Mouse (Mus musculus): ENCODE measurements around the gene Nav2.
A peak's percentile ranks its signal among the peaks of the same experiment; 100 is the strongest.

The Nav2 gene

DNA sequence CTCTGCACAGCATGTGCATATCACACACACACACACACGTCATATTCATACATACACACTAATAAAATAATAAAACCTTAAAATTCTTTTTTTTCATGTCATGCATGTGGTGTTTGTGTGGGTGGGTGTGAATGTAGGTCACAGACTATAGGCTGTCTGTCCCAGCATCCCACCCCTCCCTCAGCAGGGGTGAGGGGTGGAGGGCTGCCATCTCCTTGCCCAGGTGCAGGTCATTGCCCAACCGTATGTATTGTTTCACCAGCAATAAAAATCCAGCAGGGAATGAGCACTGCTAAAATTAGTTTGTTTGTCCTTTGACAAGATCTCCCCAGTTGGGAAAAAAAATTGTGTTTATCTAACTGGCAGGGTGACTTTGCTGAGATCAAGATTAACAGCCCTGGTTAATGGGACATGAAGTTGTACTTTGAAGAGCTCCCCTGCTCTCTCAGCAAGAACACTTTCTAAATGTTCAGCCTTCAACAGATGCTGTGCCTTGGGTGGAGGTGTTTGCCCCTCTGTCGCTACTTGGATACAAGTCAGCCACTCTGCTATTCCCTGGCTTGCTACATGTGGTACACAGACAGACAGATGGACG, 580.1 kb downstream of the Nav2 start:
- no peak for DNase-seq (ENCODE audit: low read depth)

DNA sequence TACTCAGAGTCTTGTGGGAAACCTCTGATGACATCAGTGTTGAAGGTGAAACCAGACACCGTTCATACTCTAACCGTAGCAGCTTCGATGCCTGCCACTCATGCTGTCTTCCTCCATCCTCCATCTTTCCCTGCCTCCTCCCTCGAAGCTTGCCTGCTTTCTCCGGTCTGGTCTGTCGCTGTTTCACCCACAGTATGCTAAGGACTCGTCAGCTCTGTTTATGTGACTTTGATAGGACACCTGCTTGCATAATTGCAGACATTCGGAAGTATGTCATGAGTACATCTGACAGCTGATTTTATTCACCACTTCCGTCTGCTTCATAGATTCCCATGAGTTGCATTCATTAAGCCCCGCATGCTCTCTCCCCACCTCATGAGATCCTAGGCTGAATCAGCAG, 582.3 kb downstream of the Nav2 start:
- no peak for DNase-seq (ENCODE audit: low read depth)

DNA sequence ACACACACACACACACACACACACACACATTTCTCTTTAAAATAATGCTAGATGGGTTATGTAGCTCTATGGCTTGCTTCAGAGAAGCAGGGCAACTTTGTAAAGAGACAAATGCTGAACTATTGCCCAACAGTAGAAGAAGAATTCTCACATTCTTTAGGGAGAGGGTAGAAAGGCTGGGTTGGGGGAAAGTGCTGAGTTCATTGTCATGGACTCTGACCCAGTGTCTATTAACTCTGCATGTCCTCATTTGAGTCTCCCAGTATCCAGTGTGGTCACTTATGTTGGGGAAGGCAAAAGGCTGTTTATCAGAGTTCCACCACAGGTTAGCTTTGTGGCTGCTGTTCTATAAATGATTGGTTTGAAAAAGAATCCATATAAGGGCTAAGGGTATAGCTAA, 584.1 kb downstream of the Nav2 start:
- no peak for DNase-seq (ENCODE audit: low read depth)

DNA sequence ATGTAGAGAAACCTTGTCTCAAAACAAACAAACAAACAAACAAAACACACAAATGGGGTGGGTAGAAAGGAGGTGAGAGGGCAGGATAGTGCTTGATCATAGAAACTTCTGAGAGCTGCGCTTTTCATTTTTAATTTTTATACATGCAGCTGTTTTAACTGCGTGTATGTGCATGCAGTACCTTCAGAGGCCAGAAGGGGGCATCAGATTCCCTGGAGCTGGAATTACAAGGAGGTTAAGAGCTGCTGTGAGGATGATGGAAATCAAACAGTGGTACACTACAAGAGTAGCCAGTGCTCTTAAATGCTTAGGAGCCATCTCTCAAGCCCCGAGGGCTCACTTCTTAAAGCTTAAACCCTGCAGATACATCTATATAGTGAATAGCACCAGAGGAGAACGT, 584.7 kb downstream of the Nav2 start:
- peak; percentile 63 for DNase-seq (ENCODE audit: low read depth)

DNA sequence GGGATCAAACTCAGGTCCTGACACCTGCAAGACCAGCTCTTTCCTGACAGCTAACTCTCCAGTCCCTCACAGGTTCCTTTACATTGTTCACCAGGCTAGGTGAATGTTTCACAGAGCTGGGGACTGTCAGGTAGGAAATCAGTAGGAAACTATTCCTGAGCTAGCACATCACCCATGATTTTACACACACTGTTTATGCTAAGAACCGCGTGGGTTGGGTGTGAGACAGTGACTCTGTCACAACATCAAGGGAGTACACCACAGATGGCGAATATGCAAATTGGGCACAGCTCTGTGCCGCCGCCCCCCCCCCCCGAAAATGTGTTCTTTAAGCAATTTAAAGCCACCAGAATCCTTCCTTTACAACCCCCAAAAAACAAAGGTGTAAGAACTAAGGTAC, 586.1 kb downstream of the Nav2 start:
- DNase-seq (ENCODE audit: low read depth) = no peak

DNA sequence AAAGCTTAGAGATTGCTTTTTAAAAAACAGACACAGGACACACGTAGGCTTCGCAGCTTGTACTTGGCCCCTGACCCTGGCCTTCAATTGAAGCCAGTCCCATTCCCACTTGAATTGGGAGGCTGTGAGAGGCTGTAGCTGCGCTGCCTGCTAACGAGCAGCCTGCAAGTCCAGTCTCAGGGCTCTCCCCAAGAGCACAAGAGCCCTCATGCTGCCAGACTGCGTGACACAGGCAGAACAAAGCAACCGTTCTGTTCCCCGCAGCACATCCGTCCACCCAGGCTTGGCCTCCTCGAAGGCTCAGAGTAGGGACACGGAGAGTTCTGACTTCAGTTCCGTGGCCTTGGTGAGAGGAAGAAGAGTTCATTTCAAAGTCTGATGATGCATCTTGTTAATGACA, 587.6 kb downstream of the Nav2 start:
- DNase-seq (ENCODE audit: low read depth) = no peak

DNA sequence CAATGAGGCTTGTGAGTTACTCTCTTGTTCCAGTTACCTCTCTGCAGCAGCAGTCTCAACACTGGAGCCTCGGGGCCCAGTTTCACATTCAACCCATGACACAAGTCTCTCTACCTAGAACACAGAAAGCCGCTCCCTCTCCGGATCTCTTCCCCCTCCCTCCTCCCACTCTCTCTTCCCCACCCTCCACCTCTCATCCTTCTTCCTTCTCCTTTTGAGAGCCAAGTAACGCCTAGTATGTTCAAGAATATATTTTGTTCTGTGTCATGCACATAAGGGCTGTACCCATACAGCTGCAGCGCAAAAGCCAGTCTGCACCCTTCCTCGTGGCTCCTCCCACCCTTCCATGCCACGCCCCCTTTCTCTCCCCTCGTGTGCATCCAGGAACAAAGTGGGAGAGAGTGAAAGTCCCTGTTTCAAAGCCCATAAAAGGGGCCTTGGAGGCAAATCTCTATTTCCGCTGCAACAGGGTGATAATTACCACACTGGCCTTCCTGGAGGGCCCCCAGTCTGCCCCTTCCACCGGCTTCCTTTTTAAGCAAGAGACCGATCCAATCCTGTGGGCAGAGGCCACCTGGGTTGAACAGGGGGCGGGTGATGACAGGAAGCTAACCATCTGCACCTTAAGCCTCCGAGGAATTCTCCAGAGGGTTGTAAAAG, 588.4 kb downstream of the Nav2 start:
- DNase-seq (ENCODE audit: low read depth) = peak; percentile 21

DNA sequence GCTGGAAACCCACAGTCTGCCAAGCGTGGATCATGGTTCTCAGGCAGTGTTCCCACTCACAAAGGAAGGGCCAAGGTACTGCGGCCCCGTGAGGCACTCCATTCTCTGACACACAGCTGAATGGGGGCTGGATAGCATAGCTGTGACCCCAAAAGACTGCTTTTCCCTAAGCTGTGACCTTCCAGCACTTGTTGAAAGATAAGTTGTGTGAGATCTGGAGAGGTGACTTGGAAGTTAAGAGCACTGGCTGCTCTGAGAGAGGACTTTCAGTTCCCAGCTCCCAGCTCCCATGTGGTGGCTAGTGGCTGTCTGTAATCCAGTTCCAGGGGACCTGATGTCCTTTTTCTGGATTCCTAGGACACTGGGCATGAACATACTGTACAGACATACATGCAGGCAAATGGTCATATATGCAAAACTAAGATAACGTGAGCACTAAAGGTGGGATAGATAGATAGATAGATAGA, 588.9 kb downstream of the Nav2 start:
- DNase-seq (ENCODE audit: low read depth) = no peak

DNA sequence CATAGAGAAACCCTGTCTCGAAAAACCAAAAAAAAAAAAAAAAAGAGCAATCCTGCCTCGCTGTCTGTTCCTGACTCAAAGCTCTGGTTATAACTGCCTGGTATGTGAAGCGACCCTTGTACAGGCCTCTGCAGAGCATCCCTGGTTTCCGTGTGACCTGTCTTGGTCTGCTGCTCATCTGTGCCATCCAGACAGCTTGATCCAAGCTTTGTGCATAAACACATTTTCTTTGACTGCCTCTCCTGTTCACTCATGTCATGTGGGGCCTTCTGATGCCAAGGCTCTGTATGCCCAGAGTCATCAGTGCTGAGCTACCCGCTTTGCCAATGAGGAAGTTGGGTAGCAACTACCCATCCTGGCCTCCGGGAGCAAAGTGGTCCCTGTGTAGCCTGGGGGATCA, 591.1 kb downstream of the Nav2 start:
- no peak for DNase-seq (ENCODE audit: low read depth)

DNA sequence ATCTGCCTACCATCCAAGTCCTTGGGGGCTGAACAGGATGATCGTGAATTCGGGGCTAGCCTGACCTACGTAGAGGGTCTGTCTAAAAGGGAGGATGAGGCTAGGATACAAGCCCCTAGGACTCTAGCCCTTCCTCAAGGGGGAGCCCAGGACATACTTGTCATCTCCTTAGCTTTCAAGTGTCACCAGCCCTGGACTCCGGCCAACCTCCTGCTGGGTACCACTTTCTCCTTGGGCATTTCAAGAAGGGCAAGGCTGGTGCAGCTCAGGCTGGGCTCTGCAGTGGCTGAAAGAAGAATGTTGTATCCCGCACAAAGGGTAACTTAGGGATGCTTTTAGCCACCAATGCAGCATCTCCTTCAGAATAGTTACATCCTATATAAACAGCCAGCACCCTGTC, 592.4 kb downstream of the Nav2 start:
- DNase-seq (ENCODE audit: low read depth) = no peak

DNA sequence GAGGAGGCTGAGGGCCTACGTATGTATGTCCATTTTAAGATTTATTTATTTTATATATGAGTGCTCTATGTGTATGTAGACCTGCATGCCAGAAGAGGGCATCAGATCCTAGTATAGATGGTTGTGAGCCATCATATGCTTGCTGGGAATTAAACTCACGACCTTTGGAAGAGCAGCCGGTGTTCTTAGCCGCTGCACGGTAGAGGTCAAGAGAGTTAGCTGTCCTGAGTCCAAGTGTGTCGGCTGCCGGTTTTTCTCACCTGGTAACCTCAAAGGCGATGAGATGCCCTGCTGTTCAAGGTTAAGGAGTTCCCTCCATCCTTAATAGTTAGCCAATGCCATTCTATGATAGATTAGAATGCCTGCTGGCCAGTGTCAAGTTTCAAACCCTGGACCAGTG, 594.9 kb downstream of the Nav2 start:
- DNase-seq (ENCODE audit: low read depth) = no peak

DNA sequence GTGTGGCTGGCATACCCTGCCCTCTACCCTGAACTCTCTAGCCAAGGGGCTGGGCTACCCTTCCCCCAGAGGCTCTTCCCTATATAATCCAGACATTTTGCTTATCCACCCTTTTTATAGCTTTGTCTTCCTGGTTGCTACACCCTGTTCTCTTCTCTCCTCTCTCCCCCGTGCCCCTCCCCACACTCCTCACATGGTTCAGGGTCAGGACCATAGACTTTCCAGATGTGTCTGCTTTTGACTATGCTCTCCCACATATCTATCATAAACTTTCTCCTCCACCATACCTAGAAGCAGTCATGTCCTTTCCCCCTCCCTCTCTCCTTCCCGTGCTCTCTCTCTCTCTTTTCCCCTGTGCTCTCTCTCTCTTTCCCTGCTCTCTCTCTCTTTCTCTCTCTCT, 595.4 kb downstream of the Nav2 start:
- DNase-seq (ENCODE audit: low read depth) = no peak

DNA sequence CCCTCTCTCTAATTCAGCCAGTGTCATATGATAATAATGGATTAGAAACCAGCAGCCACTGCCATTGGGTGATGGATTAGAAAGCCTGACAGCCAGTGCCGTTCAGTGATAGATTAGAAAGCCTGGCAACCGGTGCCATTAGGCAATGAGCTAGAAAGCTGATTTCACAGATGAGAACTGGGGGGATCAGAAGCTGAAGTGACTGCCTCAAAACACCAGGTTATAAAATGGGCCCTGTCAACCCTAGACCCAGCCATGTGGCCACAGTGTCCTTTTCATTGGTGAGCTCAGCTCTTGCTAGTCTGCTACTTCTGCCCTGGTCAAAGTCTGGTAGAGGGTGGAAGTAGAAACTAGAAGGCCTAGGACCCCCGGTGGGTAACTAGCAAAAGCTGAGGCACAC, 595.8 kb downstream of the Nav2 start:
- DNase-seq (ENCODE audit: low read depth) = no peak

DNA sequence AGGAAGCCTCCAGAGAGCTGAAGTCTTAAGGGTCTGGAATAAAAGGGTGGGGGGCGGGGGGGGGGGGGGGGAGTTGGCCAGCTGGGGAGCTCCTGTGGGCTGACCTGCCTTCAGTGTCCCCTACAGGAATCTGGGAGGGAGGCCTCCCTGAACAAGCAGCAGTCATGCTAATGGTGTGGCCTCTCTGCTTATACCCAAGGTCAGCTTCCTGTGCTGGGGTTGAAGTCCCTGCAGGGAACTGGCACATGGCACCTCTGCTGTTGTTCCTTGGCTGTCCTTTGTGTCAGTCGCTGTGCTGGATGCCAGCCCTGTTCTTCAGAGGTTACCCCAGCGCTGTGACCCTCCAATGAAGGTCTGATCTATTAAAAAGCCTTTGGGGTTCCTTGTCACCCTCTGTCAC, 596.5 kb downstream of the Nav2 start:
- DNase-seq (ENCODE audit: low read depth) = no peak

DNA sequence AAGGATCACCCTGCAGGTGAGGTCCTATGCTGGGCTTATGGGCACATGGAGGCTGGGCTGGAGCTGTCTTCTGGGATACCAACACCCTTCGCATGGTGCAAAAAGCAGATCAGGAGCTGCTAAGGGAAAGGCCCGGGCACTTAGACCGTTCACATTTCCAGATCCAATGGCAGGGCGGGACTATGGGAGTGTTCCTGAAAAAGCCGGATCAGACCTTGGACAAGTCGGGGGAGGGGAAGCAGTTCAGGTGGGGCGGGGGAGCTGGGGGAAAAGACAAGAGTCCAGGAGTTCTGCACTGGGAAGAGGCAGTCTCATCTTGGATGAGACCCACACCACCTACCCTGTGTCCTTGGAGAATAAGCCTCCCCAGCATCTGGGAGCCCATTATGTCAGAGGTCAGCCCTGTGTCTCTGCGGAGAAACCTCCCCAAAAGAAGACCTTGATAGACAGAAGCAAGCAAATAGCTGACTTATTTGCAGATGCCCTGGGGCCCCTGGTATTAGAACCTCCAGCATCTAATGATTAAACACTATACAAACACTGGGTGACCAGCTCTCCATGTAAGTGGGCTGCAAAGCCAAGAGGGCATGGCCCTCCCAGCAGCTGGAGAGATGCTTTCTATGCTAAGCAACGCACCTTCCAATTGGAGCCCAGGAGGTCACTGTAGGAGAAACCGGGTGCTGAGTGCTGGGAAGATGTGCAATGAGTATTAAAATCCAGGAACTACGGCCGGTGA, 597.7 kb downstream of the Nav2 start:
- no peak for DNase-seq (ENCODE audit: low read depth)

DNA sequence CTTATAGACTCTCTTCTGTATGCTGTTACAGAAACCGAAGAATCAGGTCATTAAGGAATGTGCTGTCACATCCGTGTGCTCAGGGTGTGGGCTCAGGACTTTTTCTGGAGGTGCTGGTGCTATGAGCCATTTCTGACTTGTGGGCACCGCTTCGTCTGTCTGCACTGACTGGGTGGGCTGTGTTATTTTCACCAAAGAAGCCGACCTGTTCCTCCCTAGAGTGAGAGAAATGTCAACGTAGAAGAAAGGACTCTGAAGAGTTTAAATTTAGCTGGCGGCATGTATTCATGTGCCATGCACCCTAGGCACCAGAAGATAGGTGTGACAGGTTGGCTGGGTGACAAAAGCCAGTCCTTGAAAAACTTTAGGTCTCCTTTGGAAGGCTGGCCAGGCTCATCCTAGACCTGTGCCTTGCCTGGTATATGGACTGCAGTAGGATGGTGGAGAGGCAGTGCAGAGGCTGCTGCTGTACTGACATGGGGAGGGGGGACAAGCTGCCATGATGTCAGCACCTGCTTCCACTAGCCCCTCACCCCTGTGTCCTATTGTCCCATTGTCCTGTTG, 599.5 kb downstream of the Nav2 start:
- no peak for DNase-seq (ENCODE audit: low read depth)

DNA sequence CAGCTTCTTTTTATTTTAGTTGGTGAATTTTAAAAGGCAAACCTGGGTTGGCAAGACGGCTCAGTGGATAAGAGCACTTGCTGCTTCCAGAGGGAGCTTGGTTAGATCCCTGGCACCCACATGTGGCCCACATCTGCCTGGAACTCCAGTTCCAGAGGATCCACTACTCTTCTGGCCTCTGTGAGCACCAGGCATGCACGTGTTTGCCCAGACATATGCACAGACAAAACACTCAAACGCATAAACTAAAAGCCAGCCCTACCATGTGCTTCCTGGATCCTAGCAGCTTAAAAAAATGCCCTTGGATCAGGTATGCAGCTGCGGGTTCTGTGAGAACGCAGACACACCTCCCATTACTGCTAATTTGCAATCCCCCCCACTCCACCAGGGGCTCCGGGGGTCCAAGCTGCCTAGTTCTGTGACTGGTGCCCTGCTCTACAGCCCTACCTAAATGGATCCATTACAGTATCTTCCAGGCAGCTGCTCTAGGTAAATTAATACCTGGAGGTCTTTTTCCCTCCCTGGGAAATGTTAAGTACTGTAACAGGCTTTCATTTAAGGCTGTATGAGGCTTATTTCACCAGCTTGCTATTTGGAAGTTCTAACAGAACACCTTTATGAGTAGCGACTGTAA, 603.4 kb downstream of the Nav2 start:
- DNase-seq (ENCODE audit: low read depth) = no peak

DNA sequence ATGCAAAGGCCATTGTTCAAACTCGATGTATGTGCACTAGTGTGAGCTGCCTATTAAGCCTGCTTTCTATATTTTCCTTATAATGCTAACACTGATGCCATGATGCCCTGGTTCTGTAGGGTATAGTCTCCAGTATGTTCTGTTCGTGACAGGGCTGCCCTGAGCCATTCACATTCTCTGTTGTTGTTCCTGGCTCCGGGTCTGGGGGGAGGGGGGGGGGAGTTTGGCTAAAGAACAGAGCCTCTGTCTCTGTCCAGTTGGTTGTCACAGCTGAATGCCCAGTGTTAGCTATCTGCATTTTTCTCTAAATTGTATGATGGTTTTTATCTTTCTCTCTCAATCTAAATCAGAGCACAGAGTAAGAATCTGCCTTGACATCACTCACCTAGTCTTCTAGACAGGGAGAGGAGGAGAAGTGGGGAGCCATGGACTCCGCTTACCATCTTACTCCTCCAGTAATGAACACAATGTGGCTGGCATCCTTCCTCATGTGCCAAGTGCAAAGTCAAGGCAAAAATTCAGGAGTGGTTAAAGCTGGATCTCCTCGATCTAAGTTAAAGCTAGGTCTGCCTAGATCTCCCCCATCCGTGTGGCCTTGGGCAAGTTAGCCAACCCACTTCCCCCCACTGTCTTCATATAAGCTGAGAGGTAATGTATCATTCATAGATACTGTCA, 605.4 kb downstream of the Nav2 start:
- no peak for DNase-seq (ENCODE audit: low read depth)

DNA sequence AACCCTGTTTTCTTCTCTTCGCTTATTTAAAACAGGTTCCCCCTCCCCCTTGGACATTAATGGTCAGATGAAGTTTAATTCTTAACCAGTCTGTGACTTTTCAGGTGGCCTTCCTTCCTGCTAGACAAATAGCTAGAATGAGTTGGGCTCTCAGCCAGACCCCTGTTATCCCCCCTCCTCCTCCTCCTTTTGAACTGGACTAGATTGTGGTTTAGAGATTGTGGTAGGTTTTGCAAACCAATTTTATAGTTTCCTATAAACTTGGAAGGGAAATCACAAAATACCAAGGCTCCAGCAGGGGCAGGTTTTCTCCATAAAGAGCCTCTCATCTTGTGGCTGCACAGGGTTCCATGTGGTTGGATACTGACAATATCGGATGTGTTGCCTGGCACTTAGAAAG, 606.5 kb downstream of the Nav2 start:
- DNase-seq (ENCODE audit: low read depth) = no peak

DNA sequence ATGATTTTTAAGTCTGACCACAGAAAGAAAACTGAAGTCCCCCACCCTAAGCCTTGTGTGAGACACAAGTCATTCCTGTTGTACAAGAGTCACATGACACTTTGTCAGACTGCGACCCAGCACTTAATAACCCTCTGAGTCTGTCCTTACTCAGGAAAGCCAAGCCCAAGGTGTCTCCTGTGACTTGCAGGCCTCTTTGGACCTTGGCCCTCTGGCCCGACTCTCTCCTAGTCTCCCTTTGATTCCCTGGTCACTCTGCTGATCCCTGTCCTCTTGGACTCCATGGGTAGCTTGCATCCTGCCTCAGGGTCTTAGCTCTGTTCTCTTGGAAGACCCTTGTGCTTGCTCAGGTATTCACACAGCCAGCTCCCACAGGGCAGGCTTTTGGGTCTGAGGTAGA, 612.0 kb downstream of the Nav2 start:
- DNase-seq (ENCODE audit: low read depth) = no peak

DNA sequence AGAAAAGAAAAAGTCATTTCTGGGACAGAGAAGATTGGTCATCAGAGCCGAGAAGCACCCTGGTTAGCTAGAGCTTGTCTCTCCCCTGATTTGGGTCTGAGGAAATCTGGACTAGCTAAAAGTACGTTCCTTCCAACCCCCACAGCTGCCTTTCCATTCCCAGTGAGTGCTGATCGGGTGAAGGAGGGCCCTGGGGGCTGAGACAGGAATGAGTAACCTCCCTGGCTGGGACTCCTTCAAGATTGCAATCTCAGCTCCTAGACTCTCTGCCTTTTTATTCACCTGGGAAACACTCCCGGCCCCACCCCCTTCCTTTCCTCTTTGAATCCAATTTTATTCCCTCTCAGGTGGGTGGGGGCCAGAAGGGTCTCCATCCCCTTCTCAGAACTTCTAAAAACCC, 612.8 kb downstream of the Nav2 start:
- DNase-seq (ENCODE audit: low read depth) = no peak

DNA sequence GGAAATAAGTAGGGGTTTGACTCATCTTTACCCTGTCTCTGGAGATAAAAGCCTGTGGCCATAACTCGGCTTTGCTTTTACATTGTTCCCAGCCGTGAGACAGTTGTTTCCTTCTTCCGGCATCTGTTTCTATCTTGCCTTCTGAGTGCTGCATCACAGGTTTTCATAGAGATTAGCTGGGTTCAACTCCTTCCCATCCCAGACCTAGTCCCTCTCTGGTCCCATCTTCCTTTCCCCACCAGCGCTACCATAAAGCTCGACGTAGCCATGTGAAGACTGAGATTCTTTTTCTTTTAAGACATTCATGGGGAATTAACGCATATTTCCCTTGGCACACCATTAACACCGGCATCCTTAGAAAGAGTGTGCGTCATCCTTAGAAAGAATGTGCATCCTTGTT, 613.5 kb downstream of the Nav2 start:
- peak; percentile 3 for DNase-seq (ENCODE audit: low read depth)
